Mouse (Mus musculus): ENCODE results near the gene Serpinb1c. TPM values are rescaled to one million over a fixed set of nuclear protein-coding genes. Genes with fewer than 3 reads are reported as not detected.
"Not testable (repeated sequence)": the region's sequence is repeated elsewhere in the genome, so short reads cannot be mapped to it uniquely, and the experiment has no call there.

The Serpinb1c gene
- total RNA-seq, 2 experiments from 2014 or later, result not detected

DNA sequence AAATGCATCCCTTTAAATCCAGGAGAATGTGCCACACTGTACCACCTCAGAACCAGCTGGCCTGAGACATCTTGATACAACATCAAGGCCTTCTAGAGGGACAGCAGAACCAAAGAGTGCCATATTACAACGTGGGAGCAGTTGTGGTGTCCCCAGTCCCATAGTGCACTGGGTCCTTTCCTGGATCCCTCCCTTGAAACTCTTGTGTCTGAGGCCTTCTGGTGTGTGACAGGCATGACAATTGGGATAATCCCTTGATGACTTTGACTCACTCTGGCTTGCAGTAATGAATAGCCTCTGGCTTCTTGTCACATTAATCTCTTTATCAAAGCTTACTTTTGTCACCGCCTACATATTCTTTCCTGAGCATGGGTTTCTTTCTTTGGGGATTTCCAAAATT lies 31.0 kb downstream of the Serpinb1c start:
- no peak for ATAC-seq (replicated peaks; ENCODE audit: poor library complexity, severe bottlenecking)

DNA sequence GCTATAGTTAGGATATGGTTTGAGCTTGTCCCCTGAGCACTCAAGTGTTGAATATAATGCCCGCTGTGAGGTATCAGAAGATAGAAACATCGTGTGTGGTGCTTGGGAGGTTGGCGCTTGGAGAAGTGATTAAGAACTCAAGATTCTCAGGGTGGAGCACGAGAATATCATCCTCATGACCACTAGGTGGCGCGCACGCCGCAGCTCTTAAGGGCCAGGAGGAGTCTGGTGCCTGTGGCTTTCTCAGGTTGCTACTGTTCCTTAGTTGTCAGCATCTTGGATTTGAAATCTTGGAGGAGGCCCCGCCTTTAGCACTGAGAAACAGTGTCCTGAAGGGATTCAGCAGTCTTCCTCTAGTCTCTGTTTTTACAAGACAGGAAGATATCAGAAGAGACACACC lies 31.5 kb downstream of the Serpinb1c start:
- ATAC-seq (replicated peaks; ENCODE audit: poor library complexity, severe bottlenecking), result peak; percentile 76

DNA sequence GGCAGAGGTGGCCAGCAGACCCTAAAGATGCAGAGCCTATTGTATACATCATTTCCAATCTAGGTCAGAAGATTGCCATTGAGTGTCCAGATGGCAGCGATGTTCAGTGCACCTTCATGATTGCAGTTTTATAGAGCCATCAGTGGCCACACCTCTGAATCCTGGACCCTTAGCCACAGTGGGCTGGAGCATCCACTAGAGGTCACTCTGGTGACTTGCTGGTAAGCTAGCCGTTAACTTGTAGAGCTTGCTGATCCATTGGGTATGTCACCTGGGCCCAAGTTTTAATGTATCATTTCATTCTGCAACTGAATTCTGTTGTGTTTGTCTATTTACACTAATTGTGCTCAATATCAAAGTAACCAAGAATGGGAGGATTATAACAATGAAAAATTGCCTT lies 32.4 kb downstream of the Serpinb1c start:
- 0 out of 2 replicates have a peak, but pooled peaks have one; percentile 26 for ATAC-seq (replicated peaks; ENCODE audit: poor library complexity, severe bottlenecking)

DNA sequence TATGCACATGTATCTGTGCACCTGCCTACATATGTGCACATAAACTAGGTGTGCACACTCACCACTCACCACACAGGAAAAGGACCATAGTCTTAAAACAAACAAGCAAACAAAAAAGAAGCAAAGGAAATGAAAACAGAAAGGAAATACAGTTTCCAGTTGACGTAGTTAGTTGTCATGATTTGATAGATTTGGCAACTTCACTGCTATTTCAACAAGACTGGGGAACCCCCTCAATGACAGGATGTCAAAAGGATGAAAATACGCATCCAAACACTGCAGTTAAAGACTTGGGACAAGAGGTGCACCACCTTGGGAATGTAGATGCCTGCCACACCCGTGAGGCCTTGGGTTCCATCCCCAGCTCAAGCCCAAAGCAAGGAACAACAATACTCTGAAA lies 33.5 kb downstream of the Serpinb1c start:
- not testable (repeated sequence) for ATAC-seq (replicated peaks; ENCODE audit: poor library complexity, severe bottlenecking)

DNA sequence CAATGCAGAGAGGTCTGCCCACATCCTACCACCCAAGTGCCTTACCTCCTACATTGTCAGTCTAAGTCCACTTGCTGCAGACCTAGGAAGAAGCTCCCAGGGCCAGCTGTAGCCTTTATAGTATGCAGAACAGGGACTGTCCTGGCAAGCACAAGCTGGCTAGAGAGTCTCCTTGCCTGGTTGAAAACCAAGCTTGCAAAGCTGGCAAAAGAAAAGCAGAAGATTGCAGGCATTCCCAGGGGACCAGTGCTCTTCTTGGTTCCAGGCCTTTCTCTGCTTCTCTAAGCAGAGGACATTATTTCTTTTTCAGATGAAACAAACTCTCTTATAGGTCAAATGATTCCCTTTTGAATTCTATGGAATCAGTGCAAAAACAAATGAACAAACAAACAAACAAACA lies 34.6 kb downstream of the Serpinb1c start:
- no peak for ATAC-seq (replicated peaks; ENCODE audit: poor library complexity, severe bottlenecking)

DNA sequence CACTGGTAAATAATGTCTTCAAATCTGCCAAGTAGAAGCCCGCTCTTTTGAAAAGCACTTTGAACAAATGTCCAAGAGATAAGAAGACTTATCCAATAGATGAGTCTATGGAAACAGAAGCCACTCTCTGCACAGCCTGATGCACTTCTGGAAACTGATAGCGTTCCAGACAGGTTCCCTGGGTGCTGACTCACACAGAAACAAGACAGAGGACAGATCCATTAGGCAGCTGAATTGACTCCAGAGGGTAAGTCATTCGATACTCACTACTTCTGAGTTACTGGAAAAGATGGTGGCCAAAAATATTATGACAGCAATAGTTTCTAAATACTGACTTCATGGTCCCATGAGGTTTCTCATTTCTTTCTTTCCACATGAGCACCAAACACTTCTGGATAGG lies 37.2 kb downstream of the Serpinb1c start:
- ATAC-seq (replicated peaks; ENCODE audit: poor library complexity, severe bottlenecking), result no peak

DNA sequence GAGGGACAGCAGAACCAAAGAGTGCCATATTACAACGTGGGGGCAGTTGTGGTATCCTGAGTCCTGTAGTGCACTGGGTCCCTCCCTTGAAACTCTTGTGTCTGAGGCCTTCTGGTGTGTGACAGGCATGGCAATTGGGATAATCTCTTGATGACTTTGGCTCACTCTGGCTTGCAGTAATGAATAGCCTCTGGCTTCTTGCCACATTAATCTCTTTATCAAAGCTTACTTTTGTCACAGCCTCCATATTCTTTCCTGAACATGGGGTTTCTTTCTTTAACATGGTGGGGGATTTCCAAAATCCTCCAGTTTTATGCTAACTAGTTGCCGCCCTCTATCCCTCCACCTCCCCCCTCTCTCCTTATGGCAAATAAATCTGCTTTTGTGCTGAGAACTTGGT lies 44.9 kb downstream of the Serpinb1c start:
- no peak for ATAC-seq (replicated peaks; ENCODE audit: poor library complexity, severe bottlenecking)

DNA sequence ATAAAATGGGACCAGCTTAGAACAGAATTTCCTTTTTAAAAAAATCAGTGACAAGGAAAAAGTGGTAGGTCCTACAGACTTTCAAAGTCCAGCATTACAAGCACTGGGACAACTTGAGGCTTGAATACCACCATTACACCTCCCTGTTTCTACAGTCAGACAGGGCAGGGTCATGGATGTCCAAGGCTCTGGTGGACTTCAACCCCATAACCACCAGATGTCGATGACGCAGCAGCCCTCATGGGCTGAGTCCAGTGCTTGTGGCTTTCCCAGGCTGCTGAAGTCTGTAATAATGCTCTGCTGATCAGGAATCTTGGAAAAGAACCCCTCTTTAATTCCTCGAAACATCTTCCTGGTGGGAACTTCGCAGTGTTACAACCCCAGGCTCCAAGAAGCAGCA lies 45.5 kb downstream of the Serpinb1c start:
- no peak for ATAC-seq (replicated peaks; ENCODE audit: poor library complexity, severe bottlenecking)

DNA sequence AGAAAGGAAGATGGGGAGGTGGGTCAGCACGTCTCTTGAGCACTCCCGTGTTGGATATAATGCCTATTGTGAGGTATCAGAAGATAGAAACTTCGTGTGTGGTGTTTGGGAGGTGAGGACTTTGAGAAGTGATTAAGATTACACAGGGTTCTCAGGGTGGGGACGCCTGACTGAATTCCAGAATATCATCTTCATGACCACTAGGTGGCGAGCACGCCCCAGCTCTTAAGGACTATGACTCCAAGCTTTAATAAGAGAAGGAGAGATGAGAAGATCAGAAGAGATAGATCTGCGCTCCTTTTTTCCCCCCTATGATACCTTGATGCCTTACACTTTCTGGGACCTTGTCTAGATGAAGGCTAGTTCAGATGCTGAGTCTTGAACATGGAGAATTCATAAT lies 46.0 kb downstream of the Serpinb1c start:
- ATAC-seq (replicated peaks; ENCODE audit: poor library complexity, severe bottlenecking), result peak; percentile 62

DNA sequence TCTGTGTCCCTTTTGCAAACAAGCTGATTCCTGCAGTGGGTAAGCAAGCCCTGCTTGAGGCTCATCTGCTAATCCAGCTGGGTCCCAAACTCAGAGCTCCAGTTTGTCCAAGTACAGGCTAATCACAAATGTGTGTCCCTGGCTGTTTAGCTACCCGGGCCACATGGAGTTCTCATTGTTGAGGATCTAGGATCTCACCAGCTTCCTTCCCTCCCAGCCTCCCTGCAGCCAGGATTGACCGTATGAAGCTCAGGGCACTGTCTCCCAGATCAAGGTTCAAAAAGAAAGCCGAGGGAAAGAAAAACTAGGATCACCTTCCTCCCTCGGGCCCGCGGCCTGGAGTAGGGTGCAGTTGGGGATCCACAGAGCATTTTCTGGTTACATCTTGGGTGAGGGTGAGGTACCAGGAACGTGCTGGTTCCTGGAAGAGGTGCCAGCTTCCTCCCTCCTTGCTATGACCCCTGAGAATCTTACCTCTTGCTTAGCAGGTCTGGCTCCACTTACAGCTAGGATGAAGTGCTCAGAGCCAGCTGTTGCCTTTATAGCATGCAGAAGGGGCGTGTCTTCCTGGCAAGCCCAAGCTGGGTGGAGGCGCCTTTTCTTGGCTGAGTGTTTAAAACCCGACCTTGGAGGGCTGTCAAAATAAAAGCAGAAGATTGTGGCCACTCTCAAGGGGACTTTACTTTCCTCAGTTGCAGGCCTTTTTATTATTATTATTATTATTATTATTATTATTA lies 47.2 kb downstream of the Serpinb1c start, which contains the start of gene Serpinb1a:
Gene Serpinb1a (minus strand): TSS at position 518 of the 737 bp plus-strand sequence.
- ATAC-seq (replicated peaks; ENCODE audit: poor library complexity, severe bottlenecking), result peak; percentile 64

DNA sequence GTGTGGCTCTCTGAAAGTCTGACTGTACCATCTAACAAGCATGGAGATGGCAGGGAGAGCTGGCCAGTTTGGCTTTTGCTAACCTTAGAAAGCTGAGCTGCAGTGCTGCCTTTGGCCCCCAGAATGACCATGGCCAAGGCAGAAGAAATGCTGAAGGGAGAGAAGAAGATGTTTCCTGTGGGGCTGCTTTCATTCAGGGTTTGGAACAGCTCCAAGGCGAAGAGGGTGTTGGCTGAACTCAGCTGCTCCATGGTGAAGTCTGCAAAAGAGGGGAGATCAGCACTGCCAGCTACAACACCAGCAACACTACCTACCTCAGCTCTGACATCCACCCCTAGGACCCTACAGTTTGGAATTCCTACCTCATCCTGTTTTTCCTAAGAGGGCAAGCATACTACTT lies 47.9 kb downstream of the Serpinb1c start:
- no peak for ATAC-seq (replicated peaks; ENCODE audit: poor library complexity, severe bottlenecking)

DNA sequence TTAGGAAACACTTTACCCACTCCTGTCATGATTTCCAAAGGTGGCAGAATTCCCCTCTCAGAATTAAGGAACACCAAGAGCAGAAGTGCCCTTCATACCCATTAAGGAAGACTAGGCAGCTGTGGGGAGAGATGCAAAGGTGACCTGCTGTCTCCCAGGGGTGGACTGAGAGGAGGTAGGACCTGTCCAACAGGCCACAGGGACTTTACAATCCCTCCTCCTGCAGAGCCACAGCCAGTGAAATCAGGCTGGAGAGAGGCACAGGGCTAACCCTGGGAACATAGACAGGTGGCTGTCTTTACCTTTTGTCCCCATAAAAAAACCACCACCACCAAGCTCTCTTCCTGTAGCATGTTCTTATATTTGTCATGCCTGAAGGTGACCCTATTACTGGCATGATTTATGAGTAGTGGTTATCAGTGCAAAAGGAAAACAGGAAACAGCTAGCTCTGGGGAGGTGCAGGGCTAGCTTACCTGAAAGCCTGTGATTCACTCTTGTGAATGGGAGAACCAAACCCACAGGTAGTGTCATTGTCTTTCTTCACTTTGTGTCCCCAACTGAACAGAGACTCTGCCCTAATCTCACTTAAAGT lies 48.4 kb downstream of the Serpinb1c start:
- peak; percentile 4; the same call in 1 of the 2 replicates for ATAC-seq (replicated peaks; ENCODE audit: poor library complexity, severe bottlenecking)

DNA sequence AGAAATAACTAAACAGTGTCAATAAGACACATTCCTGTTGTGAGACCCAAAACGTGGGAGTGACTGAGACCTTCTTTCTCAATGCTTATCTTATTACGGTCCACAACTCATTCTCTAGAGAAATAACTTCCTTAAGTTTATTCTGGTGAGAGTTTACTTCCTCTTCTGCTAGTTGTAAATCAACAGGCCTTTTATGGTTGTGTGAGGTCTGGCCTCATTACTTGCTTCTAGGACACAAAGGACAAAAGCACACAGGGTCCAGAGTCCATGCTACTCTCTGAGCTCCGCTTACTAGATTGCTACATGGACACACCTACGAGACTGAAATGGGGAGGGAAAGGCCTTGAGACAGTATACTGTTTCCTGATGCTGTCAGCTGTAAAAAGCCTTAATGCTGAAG lies 48.9 kb downstream of the Serpinb1c start:
- peak; percentile 68 for ATAC-seq (replicated peaks; ENCODE audit: poor library complexity, severe bottlenecking)

DNA sequence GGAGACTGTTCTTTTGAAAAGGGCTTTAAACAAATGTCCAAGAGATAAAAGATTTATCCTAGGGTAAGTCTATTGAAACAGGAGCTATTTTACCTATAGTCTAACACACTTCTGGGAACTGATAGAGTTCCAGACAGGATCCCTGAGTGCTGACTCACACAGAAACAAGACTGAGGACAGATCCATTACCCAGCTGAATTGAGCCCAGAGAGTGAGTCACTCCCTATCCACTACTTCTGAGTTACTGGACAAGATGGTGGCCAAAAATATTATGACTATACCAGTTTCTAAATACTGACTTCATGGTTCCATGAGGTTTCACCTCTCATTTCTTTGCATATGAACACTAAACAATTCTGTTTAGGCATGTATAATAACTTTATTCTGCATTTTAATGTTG lies 51.8 kb downstream of the Serpinb1c start:
- no peak for ATAC-seq (replicated peaks; ENCODE audit: poor library complexity, severe bottlenecking)

DNA sequence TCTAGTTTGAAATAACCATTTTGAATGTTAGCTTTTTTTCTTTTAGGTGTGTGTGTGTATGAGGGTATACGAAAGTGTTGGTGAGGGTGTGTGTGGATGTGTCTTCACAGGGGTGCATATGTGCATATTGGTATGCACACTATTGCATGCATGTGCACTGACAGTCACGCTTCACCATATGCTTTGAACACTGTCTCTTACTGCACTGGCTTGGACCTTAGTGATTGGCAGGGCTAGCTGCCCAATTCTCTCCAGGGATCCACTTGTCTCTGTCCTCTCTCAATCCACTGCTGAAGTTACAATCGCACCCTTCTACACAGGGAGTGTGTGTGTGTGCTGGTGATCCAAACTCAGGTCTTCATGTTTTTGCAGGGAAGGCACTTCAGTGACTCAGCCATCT lies 56.7 kb downstream of the Serpinb1c start:
- ATAC-seq (replicated peaks; ENCODE audit: poor library complexity, severe bottlenecking), result no peak

DNA sequence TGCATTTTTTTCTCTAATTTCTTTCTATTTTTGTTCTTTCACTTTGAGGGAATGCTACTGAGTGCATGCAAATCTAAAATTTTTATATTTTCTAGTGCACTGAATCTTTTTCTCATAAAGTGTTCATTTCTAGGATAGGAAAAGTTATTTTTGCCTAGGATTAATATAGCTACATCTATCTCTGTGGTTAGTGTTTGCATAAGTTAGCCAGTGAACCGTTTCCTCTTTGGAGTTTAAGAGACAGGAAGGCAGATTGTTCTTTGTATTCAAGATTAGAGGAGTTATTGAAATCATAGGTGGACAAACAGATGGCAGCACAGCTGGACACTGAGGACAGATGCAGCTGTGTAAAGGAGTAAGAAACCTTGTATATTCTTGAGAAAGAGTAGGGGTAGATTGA lies 58.7 kb downstream of the Serpinb1c start:
- peak; percentile 31 for ATAC-seq (replicated peaks; ENCODE audit: poor library complexity, severe bottlenecking)

DNA sequence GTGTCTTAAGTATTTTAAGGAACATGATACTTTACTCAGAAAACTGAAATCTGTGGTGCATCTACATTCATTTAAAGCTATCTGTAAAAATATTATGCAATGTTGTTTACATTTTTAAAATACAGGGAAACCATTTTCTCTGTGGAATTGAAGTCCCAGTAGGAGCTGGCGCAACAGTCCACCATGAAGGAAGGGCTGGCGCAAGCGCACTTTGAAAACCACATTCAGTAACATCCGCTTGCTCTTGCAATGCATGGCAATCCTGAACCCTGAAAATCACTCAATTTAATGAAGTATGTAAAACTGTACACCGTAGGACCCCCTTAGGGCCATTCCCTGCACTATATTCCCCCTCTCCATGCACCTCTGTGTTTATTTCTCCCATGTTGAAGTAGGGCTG lies 63.5 kb downstream of the Serpinb1c start:
- peak; percentile 50 for ATAC-seq (replicated peaks; ENCODE audit: poor library complexity, severe bottlenecking)

DNA sequence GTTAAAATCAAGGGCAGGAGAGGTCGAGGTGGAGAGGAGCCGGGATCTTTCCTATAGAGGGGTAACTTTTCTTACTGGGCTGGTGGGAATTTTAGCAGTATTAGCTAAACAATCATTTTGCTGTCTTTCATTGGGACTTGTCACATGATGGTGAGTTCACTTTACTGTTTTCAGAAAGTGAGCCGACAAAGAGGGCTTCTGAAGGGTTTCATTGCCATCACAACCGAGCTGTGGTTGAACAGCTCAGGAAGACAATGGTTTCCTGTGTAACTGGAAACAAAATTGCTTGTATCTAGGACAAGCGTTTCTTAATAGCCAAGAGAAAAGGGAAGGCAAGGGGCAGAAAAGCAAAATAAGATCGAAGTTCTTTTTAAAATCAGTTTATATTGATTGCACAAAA lies 64.8 kb downstream of the Serpinb1c start:
- peak; percentile 42 for ATAC-seq (replicated peaks; ENCODE audit: poor library complexity, severe bottlenecking)

DNA sequence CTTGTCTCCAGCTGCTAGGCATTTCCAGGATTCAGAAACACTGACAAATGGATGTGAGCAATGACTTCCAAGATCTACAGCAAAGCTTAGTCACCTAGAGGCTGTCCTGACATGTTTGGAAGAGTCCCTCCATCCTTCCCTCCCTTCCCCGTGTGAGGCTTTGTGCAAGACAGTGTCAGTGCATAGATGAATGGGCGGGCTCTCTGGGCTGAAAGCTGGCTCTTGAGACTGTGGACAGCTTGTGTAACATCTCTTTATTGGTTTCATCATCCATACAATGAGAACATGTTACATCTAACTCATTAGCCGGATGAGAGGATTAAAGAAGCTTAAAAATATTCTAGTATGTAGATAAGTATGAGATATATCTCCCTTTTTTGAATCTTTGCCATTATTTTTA lies 65.2 kb downstream of the Serpinb1c start:
- peak; percentile 67 for ATAC-seq (replicated peaks; ENCODE audit: poor library complexity, severe bottlenecking)

DNA sequence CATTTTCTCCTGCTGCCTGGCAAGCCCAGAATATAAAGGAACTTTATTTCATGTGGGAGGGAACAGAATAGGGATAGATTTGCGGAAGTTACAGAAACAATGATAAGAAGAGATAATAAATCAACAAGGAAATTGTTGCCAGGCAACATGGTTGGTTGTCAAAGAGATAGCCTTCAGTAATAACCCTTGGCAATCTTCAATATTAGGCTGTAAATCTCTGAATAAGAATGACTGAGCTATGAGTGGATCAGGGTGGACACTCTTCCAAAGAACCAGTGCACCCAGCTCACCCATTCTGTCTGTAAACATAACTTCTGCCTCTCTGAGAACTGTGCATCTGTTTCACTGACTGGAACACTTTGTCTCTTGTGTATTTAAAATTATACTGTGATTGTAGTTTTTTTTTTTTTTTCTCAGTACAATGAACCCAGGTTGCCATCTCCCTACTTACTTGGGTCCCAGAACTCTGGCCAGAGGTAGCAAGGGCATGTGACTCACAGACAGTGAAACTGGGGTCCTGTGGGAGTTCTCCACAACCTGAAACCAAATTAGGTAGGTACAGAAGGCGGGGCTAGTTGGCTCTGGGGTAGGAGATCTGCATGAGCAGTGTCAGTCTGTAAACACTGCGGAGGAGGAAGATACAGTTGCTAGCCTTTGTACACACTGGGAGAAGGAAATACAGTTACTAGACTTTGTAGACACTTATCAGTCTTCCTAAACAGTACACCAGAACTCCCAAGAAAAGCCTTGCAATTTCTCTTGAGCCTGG lies 66.3 kb downstream of the Serpinb1c start:
- peak; percentile 12 for ATAC-seq (replicated peaks; ENCODE audit: poor library complexity, severe bottlenecking)

Measured in granulocyte monocyte progenitor cell, adult 5-6 weeks (primary cell).